Mouse (Mus musculus) MEL (cell line): Measurements from ENCODE around the gene Arsb. TPM values are rescaled to one million over a fixed set of nuclear protein-coding genes. Genes with fewer than 3 reads are reported as not detected.

ENCODE experiments used
- DNase-seq: peaks from one replicate; pipeline ENCODE4 v3.0.0; 2011; ENCODE audit warnings: low read depth, low spot score
- H3K27ac ChIP-seq: 2 replicates; pipeline ENCODE4 v1.5.1; 2012; ENCODE audit warnings: low read depth, mild to moderate bottlenecking, control low read depth, low read length, moderate library complexity; ENCODE audit not compliant: control insufficient read depth
- H3K27me3 ChIP-seq, 2 experiments: fragments of 150-350 bp in 1 of 2; sonication (generic) in 1 of 2; 2 replicates each; pipeline ENCODE4 v1.6.1; 2012; ENCODE audit warnings: low read length in 2 of 2, mild to moderate bottlenecking in 2 of 2, improper control_type of control experiment in 1 of 2, moderate library complexity in 1 of 2; ENCODE audit not compliant: insufficient read depth in 2 of 2, control insufficient read depth in 1 of 2
- H3K36me3 ChIP-seq, 2 experiments: 2 replicates each; pipeline ENCODE4 v1.6.1; 2012 to 2014; ENCODE audit warnings: low read length in 2 of 2, improper control_type of control experiment in 1 of 2, inconsistent platforms in 1 of 2, mild to moderate bottlenecking in 1 of 2; ENCODE audit not compliant: insufficient read depth in 2 of 2, control insufficient read depth in 1 of 2
- H3K4me1 ChIP-seq, 2 experiments: fragments of 150-350 bp in 1 of 2; sonication (generic) in 1 of 2; 2 replicates each; pipeline ENCODE4 v1.6.1; 2012; ENCODE audit warnings: low read length in 2 of 2, improper control_type of control experiment in 1 of 2, mild to moderate bottlenecking in 1 of 2; ENCODE audit not compliant: insufficient read depth in 2 of 2, control insufficient read depth in 1 of 2
- H3K4me3 ChIP-seq, 2 experiments: fragments of 150-350 bp in 1 of 2; sonication (generic) in 1 of 2; 2 replicates each; pipeline ENCODE4 v1.5.1; 2012; ENCODE audit warnings: low read depth in 2 of 2, low read length in 2 of 2, mild to moderate bottlenecking in 2 of 2, moderate library complexity in 2 of 2, control low read depth in 1 of 2, improper control_type of control experiment in 1 of 2; ENCODE audit not compliant: control insufficient read depth in 1 of 2, insufficient read depth in 1 of 2
- H3K79me2 ChIP-seq: 2 replicates; pipeline ENCODE4 v1.6.1; 2012; ENCODE audit warnings: mild to moderate bottlenecking, low read length, moderate library complexity; ENCODE audit not compliant: control insufficient read depth, poor library complexity, insufficient read depth
- H3K9ac ChIP-seq: 2 replicates; pipeline ENCODE4 v1.6.1; 2012; ENCODE audit warnings: low read depth, mild to moderate bottlenecking, control low read depth, low read length, moderate library complexity; ENCODE audit not compliant: control insufficient read depth, poor library complexity, severe bottlenecking
- H3K9me3 ChIP-seq: fragments of 150-350 bp; sonication (generic); replicated peaks from 2 replicates; pipeline ENCODE4 v1.6.1; 2012; ENCODE audit warnings: mild to moderate bottlenecking, low read length, improper control_type of control experiment, moderate library complexity; ENCODE audit not compliant: insufficient read depth
- BHLHE40 ChIP-seq: IDR thresholded peaks from 2 replicates; pipeline ENCODE4 v1.6.1; 2012; ENCODE audit warnings: low read depth, mild to moderate bottlenecking, inconsistent platforms, low read length, improper control_type of control experiment, borderline replicate concordance
- CHD1 ChIP-seq: IDR thresholded peaks from 2 replicates; pipeline ENCODE4 v1.6.1; 2012; ENCODE audit warnings: low read depth, mild to moderate bottlenecking, inconsistent platforms, low read length, improper control_type of control experiment
- CTCF ChIP-seq, 3 experiments: IDR thresholded peaks in 2 of 3; conservative IDR thresholded peaks in 1 of 3; 2 replicates each; pipeline ENCODE4 v1.5.1; 2011 to 2012; ENCODE audit warnings: low read length in 3 of 3, low read depth in 2 of 3, mild to moderate bottlenecking in 2 of 3, improper control_type of control experiment in 1 of 3, inconsistent platforms in 1 of 3, mixed read lengths in 1 of 3, moderate library complexity in 1 of 3; ENCODE audit not compliant: control insufficient read depth in 1 of 3, insufficient read depth in 1 of 3, poor library complexity in 1 of 3, severe bottlenecking in 1 of 3
- E2F4 ChIP-seq: IDR thresholded peaks from 2 replicates; pipeline ENCODE4 v1.6.1; 2011; ENCODE audit warnings: low read depth, low read length, improper control_type of control experiment, borderline replicate concordance
- GABPA ChIP-seq: IDR thresholded peaks from 2 replicates; pipeline ENCODE4 v1.6.1; 2012; ENCODE audit warnings: low read depth, mild to moderate bottlenecking, inconsistent platforms, low read length, improper control_type of control experiment, moderate library complexity
- GATA1 ChIP-seq: IDR thresholded peaks from 2 replicates; pipeline ENCODE4 v1.6.1; 2011; ENCODE audit warnings: low read depth, low read length, improper control_type of control experiment
- HCFC1 ChIP-seq: IDR thresholded peaks from 2 replicates; pipeline ENCODE4 v1.6.1; 2012; ENCODE audit warnings: low read depth, mild to moderate bottlenecking, inconsistent platforms, low read length, improper control_type of control experiment, moderate library complexity
- JUND ChIP-seq: IDR thresholded peaks from 2 replicates; pipeline ENCODE4 v1.6.1; 2011; ENCODE audit warnings: low read depth, mild to moderate bottlenecking, improper control_type of control experiment, low read length
- KAT2A ChIP-seq: conservative IDR thresholded peaks from 2 replicates; pipeline ENCODE4 v1.6.1; 2012; ENCODE audit warnings: low read depth, low read length, improper control_type of control experiment, inconsistent platforms
- MEF2A ChIP-seq: IDR thresholded peaks from 2 replicates; pipeline ENCODE4 v1.6.1; 2014; ENCODE audit warnings: low read depth, mild to moderate bottlenecking, inconsistent platforms, low read length, improper control_type of control experiment; ENCODE audit not compliant: poor library complexity, insufficient replicate concordance, severe bottlenecking; ENCODE audit errors: extremely low read depth
- MYB ChIP-seq: IDR thresholded peaks from 2 replicates; pipeline ENCODE4 v1.6.1; 2011; ENCODE audit warnings: mild to moderate bottlenecking, low read depth, low read length, improper control_type of control experiment
- MYC ChIP-seq: IDR thresholded peaks from 2 replicates; pipeline ENCODE4 v1.6.1; 2011; ENCODE audit warnings: low read depth, mild to moderate bottlenecking, low read length, improper control_type of control experiment, moderate library complexity
- NRF1 ChIP-seq: IDR thresholded peaks from 2 replicates; pipeline ENCODE4 v1.6.1; 2014; ENCODE audit warnings: low read depth, mild to moderate bottlenecking, inconsistent platforms, low read length, improper control_type of control experiment, moderate library complexity; ENCODE audit not compliant: poor library complexity, insufficient read depth, severe bottlenecking
- POLR2A ChIP-seq, 2 experiments: IDR thresholded peaks; 2 replicates each; pipeline ENCODE4 v1.6.1; 2011 to 2012; ENCODE audit warnings: low read length in 2 of 2, mild to moderate bottlenecking in 2 of 2, control low read depth in 1 of 2, improper control_type of control experiment in 1 of 2, low read depth in 1 of 2, moderate library complexity in 1 of 2; ENCODE audit not compliant: control insufficient read depth in 1 of 2, insufficient read depth in 1 of 2, poor library complexity in 1 of 2
- POLR2AphosphoS2 ChIP-seq: IDR thresholded peaks from 2 replicates; pipeline ENCODE4 v1.6.1; 2011; ENCODE audit warnings: low read length, improper control_type of control experiment
- POLR2AphosphoS5 ChIP-seq: IDR thresholded peaks from 2 replicates; pipeline ENCODE4 v1.6.1; 2012; ENCODE audit warnings: low read depth, borderline replicate concordance, mild to moderate bottlenecking, inconsistent platforms, low read length, moderate library complexity, mixed read lengths
- RAD21 ChIP-seq: IDR thresholded peaks from 2 replicates; pipeline ENCODE4 v1.6.1; 2011; ENCODE audit warnings: mild to moderate bottlenecking, low read depth, low read length, improper control_type of control experiment
- SMC3 ChIP-seq: IDR thresholded peaks from 2 replicates; pipeline ENCODE4 v1.6.1; 2011; ENCODE audit warnings: low read depth, low read length, improper control_type of control experiment
- TAL1 ChIP-seq: IDR thresholded peaks from 2 replicates; pipeline ENCODE4 v1.6.1; 2012; ENCODE audit warnings: mild to moderate bottlenecking, inconsistent platforms, low read length, moderate library complexity, mixed read lengths
- UBTF ChIP-seq: IDR thresholded peaks from 2 replicates; pipeline ENCODE4 v1.6.1; 2012; ENCODE audit warnings: low read depth, mild to moderate bottlenecking, inconsistent platforms, low read length, improper control_type of control experiment, moderate library complexity, borderline replicate concordance; ENCODE audit not compliant: insufficient read depth
- USF1 ChIP-seq: IDR thresholded peaks from 2 replicates; pipeline ENCODE4 v1.6.1; 2014; ENCODE audit warnings: low read depth, mild to moderate bottlenecking, inconsistent platforms, low read length, improper control_type of control experiment, moderate library complexity
- ZC3H11A ChIP-seq: IDR thresholded peaks from 2 replicates; pipeline ENCODE4 v1.6.1; 2012; ENCODE audit warnings: low read depth, mild to moderate bottlenecking, inconsistent platforms, low read length, improper control_type of control experiment
- ZMIZ1 ChIP-seq: IDR thresholded peaks from 2 replicates; pipeline ENCODE4 v1.6.1; 2012; ENCODE audit warnings: low read depth, mild to moderate bottlenecking, inconsistent platforms, low read length, improper control_type of control experiment, moderate library complexity
- ZNF384 ChIP-seq: IDR thresholded peaks from 2 replicates; pipeline ENCODE4 v1.6.1; 2012; ENCODE audit warnings: low read depth, mild to moderate bottlenecking, inconsistent platforms, low read length, improper control_type of control experiment
- polyA plus RNA-seq, 2 experiments: library from polyadenylated mRNA; stranded (reverse) in 1 of 2; unstranded in 1 of 2; fragments of >175 nt in 1 of 2; fragments of >200 nt in 1 of 2; gene quantifications; 2 replicates each; pipeline versions ENCODE4 v1.2.1 to v1.2.4; 2012; ENCODE audit warnings: low replicate concordance in 2 of 2, low read depth in 1 of 2; ENCODE audit not compliant: insufficient read length in 2 of 2, insufficient read depth in 1 of 2, missing spikeins in 1 of 2
- total RNA-seq: library from RNA; depleted of rRNA; stranded (reverse); fragments of 300-350 nt; gene quantifications from 2 replicates; pipeline ENCODE4 v1.2.3, GENCODE M21; 2012

The Arsb gene
- total and polyA plus RNA-seq, 3 experiments, result 0.04 to 0.07 TPM; not detected in 1

GRCm38 (mm10) chr13:93744118-93744517 is 27.3 kb upstream of the Arsb start:
- Histone ChIP-seq H3K27ac (no peak overlapping the region), H3K9me3 (no peaks in the 10 kb centered on the region), H3K9ac (no peak overlapping the region), H3K79me2 (no peaks in the 10 kb centered on the region), H3K4me1 (no peaks in the 10 kb centered on the region), H3K27me3 (no peaks in the 10 kb centered on the region; a peak in 1 of 4 replicates), H3K36me3 (no peaks in the 10 kb centered on the region), H3K4me3 (no peak overlapping the region)
- no peak for TF ChIP-seq E2F4
- no peak for TF ChIP-seq MYB
- TF ChIP-seq KAT2A, result no peak
- no peak for TF ChIP-seq RAD21
- TF ChIP-seq ZC3H11A, result no peak
- TF ChIP-seq POLR2AphosphoS5, result no peak
- TF ChIP-seq MYC, result no peak
- TF ChIP-seq ZNF384, result no peak
- no peak for TF ChIP-seq TAL1
- TF ChIP-seq GABPA, result no peak
- TF ChIP-seq BHLHE40, result no peak
- no peak for TF ChIP-seq USF1
- TF ChIP-seq MEF2A, result no peak
- no peak for DNase-seq

GRCm38 (mm10) chr13:93752597-93753400 is 18.6 kb upstream of the Arsb start:
- no peaks in the 10 kb centered on the region for H3K36me3 ChIP-seq
- TF ChIP-seq POLR2AphosphoS2, result no peak
- TF ChIP-seq MYC, result no peak
- TF ChIP-seq RAD21, result no peak
- no peak for TF ChIP-seq USF1
- no peak for DNase-seq

GRCm38 (mm10) chr13:93755084-93755483 is 16.3 kb upstream of the Arsb start:
- Histone ChIP-seq H3K27ac (no peak overlapping the region), H3K27me3 (no peaks in the 10 kb centered on the region), H3K9ac (no peak overlapping the region), H3K79me2 (no peaks in the 10 kb centered on the region), H3K9me3 (no peaks in the 10 kb centered on the region), H3K4me1 (no peaks in the 10 kb centered on the region), H3K36me3 (no peaks in the 10 kb centered on the region), H3K4me3 (no peak overlapping the region)
- TF ChIP-seq JUND (no peak), CHD1 (no peak), BHLHE40 (no peak), CTCF (IDR thresholded peaks at IDR 0.05 in 2 of 3, conservative IDR thresholded peaks at IDR 0.05 in 1 of 3; ENCODE audit: control insufficient read depth in 1 of 3, insufficient read depth in 1 of 3, low read depth in 2 of 3, low read length in 3 of 3, poor library complexity in 1 of 3, severe bottlenecking in 1 of 3) (no peak), RAD21 (no peak), ZMIZ1 (no peak), GABPA (no peak), UBTF (no peak), NRF1 (no peak), GATA1 (no peak), SMC3 (no peak), HCFC1 (no peak), E2F4 (no peak), POLR2AphosphoS5 (no peak), ZC3H11A (no peak), POLR2A (IDR thresholded peaks at IDR 0.05; ENCODE audit: control insufficient read depth in 1 of 2, insufficient read depth in 1 of 2, low read depth in 1 of 2, low read length in 2 of 2, poor library complexity in 1 of 2) (no peak)
- no peak for DNase-seq

More at GRCm38 (mm10) chr13:93752597-93753400, 18.6 kb upstream of the Arsb start:
- H3K4me3 ChIP-seq, result no peak overlapping the region
- no peaks in the 10 kb centered on the region for H3K4me1 ChIP-seq
- no peak overlapping the region for H3K9ac ChIP-seq
- H3K27me3 ChIP-seq, result no peaks in the 10 kb centered on the region
- H3K27ac ChIP-seq, result no peak overlapping the region
- H3K79me2 ChIP-seq, result no peaks in the 10 kb centered on the region
- H3K9me3 ChIP-seq, result no peaks in the 10 kb centered on the region
